Mouse (Mus musculus) layer of hippocampus, adult 8-10 months (tissue): ENCODE data around the gene Nebl. TPM values are rescaled to one million over a fixed set of nuclear protein-coding genes. Genes with fewer than 3 reads are reported as not detected.
A peak's percentile ranks its signal among the peaks of the same experiment; 100 is the strongest.

Experiments used
- DNase-seq, 2 experiments: peaks; one replicate each; pipeline ENCODE4 v3.0.0; 2022; ENCODE audit warnings: low spot score in 2 of 2
- total RNA-seq, 4 experiments: library from RNA; stranded (reverse); gene quantifications; 2 replicates each; pipeline ENCODE4 v1.2.4; 2022

Nebl gene
- total RNA-seq, 4 experiments from 2014 or later = 128 to 142 (median 137) TPM

GRCm38 (mm10) chr2:17710083-17710482 lies 21.2 kb downstream of the Nebl start:
- peak in 1 of 2 experiments; percentile 44 for DNase-seq

- no peak for DNase-seq
Measured at GRCm38 (mm10) chr2:17705964-17706363, 25.3 kb downstream of the Nebl start.

- DNase-seq = no peak
Measured at GRCm38 (mm10) chr2:17705426-17705825, 25.8 kb downstream of the Nebl start.

GRCm38 (mm10) chr2:17703170-17703512 lies 28.1 kb downstream of the Nebl start:
- DNase-seq = no peak

- no peak for DNase-seq
Measured at GRCm38 (mm10) chr2:17702481-17703169, 28.6 kb downstream of the Nebl start.

DNA sequence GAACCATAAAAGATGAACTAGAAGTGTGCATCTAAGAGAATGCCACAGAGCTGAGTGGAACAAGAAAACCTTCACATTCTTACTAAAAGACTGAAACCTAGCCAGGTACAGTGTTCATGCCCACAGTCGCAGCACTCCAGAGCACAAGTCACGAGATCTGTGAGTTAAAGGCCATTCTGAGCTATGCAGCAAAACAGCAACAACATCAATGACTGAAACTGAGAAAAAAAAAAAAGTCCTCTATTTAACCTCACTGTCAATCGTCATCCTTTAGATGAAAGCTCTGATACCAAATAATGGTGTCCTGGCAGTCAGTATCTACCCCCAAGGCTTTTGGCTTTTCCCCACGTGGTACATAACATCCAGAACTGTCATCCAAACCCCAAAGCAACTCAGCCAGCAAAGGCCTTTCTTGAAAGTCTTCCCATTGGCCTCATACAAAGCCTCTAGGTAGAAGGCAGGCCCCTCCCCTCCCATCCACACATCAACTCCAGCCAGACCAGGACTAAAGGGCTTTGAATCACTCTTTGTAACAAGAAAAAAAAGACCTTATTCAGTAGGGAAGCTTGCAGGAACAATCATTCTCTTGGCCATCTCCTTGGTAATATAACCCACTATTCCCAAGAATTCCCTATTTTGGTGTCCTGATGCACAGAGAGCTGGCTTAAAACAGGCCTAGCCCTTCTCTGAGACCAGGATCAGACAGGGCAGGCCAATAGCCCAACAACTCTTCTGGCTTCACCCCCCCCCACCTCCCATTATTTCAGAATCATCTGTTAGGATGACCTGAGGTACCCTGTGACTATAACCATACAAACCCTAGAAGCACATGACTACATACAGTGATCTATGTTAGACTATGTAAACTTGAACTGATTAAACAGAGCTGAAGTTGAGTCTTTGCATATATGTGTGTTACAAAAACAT lies 32.8 kb downstream of the Nebl start:
- DNase-seq = no peak

- no peak for DNase-seq
Measured at GRCm38 (mm10) chr2:17692926-17693325, 38.3 kb downstream of the Nebl start.

DNA sequence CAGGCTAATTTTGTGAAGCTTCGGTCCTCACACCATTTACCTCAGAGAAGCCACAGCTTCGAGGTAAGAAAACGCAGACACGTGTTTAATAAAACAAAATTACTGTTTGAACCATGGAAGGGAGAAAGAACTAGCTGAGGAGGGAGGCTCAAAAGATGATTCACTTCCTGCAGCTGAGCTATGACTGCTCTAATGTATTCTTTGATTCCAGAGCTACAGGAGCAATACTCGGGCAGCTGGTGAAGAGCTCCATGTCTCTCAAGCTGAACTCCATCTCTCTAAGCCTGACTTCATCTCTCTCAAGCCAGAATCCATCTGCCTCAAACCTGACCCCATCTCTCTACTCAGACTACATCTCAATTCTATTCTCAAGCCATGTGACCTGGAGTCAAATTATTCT lies 41.0 kb downstream of the Nebl start:
- DNase-seq = no peak

DNA sequence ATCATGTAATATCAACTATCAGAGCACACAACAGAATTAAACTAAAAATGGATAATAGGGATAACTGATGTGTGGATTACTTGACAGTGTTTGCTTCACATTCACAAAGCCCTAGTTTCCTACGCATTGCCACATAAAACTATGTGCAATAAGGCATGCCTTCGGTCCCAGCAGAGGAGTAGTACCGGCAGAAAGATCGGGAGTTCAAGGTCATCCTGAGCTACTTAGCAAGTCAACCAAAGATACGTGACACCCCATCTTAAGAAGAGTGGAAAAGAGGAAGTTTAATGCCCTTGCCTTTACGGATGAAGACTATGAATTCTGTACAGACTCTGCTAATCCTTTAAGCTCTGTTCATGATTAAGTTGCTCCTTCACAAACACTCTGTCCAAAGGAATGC lies 44.1 kb downstream of the Nebl start:
- DNase-seq = no peak

DNA sequence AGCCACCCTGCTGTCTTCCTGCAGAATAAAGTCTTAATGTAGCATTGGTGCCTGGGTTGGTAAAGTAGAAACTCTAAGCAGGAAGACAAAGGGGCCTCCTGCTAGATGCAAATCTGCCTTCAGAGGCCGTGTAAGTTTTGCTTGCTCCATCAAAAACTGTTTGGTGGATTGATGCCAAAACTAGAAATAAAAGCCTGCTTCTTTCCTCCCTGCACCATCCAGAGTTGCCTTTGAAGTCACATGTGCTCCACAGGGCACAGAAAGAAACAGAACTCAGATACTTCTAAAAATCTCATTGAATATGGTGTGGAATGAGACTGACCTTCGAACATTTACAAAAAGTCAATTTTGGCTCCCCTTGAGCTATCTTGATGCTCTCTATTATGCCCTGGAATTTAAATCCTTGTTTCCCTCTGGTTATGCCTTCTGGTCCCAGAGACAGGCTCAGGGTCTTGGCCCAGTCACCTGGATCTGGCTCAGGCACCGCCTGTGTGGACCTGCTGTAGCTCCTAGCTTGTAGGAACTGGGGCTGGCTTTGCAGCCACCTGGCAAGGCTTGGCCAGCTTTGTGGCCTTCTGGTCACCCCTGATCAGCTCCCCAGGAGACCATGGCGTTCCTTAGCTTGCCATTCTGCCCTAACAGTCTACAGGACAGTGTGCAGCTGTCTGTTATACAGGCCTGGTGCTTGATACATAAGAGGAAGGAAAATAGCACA lies 47.8 kb downstream of the Nebl start:
- no peak for DNase-seq

DNA sequence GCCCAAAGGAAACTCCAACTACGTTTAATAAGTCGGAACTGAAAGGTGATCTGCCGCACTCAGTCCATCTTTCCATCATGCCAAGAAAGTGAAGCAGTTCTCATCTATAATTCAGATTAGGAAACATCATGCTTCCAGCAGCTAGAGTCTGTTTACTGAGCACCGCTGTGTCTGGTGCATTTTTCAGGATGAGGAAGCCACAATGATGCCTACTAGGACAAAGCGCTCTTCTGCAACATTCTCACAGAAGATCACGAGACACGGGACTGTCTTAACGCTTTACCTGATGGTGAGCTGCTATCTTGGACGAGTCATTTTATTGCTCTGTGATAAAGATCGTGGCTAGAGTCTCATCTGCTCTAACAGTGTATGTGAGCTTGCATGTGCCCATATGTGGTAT lies 59.1 kb downstream of the Nebl start:
- DNase-seq = no peak

DNA sequence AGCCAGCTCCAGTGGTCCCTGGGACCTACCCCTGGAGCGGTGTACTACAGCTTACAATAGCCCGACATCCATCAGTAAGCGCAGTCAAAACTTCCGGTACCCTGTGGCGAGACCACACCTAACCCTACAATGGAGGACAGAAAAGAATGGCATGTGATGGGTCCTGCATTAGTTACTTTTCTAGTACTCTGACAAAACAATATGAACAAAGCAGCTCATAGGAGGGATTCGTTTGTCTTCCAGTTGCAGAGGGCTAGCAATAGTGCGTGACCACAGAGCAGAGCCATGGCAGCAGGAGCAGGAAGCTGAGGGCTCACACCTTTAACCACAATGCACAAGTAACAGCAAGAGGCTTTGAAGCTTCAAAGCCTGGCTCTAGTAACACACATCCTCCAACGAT lies 59.7 kb downstream of the Nebl start:
- no peak for DNase-seq

DNA sequence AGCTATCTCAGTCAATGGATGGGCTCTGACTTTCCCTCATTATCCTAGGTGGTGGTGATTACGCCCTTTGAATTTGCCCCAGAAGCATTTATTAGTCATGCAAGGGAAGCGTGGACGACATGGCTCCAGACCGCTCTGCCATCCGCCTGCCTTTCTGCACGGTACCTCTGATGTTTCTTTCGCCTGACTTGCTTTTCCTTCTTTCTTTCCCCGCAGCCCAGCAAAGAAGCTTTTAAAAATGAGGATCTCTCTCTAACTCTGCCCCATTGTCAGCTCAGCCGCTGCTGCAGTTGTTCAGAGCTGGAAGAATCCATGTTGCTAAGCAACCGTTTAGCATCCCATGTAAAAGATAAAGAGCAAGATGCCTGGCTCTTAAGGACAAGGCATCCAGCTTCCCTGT lies 61.3 kb downstream of the Nebl start:
- no peak for DNase-seq

GRCm38 (mm10) chr2:17669000-17669399 lies 62.3 kb downstream of the Nebl start:
- DNase-seq = peak; percentile 42 to 48

- DNase-seq = no peak
Measured at GRCm38 (mm10) chr2:17658176-17658575, 73.1 kb downstream of the Nebl start.

- DNase-seq = no peak
Measured at GRCm38 (mm10) chr2:17650147-17650834, 81.0 kb downstream of the Nebl start.

DNA sequence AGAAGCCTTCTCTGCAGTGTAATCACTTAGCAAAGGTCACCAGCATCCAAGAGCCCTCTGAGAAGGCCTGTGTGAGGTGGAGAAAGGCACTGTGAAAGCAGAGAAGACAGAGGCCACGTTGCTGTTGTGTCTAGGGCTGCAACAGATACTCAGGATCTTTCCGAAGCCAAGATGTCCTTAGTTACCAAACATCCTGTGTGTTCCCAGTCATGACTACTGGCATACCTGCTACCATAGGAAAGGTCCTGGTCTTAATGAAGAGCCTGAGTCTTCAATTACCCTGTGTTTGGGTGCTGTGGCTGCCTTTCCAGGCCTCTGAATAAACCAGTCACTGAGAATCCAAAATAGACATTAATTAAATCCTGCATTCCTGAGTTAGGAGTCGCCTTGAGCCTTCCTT lies 81.5 kb downstream of the Nebl start:
- no peak for DNase-seq

GRCm38 (mm10) chr2:17644282-17645262 lies 86.7 kb downstream of the Nebl start:
- peak; percentile 38 to 67 for DNase-seq

- DNase-seq = no peak
Measured at GRCm38 (mm10) chr2:17643869-17644268, 87.4 kb downstream of the Nebl start.

DNA sequence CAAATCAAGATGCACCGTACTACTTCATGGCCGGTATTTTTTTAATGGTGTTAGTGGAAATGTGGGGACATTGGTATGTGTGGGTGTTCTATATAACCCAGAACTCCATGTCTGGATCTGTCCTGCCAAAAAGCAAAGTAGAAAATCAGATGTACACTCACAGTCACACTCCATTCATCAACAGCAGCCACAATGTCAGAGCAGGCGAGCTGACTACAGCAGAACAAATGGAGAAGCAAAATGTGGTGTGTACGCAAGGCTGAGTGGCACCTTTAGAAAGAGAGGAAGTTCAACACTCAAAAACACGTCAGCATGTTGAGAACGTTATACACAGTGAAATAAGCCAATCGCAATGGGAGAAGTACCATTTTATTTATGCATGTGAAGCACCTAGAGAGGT lies 88.5 kb downstream of the Nebl start:
- DNase-seq = no peak
